Mouse (Mus musculus): ENCODE results near the gene Timp3.

DNA sequence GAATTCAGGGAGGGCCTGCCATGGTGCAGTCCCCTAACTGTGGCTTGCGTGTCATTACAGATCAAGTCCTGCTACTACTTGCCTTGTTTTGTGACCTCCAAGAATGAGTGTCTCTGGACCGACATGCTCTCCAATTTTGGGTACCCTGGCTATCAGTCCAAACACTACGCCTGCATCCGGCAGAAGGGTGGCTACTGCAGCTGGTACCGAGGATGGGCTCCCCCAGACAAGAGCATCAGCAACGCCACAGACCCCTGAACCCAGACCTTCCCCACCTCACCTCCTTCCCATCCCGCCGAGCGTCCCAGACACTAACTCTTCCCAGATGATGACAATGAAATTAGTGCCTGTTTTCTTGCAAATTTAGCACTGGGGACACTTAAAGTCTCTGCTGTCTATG lies 45.5 kb downstream of the Timp3 start:
- TF ChIP-seq POLR2A (IDR thresholded peaks at IDR 0.05; ENCODE audit: borderline replicate concordance, low read depth, low read length), result no peak
- no peak for TF ChIP-seq CTCF (IDR thresholded peaks at IDR 0.05; ENCODE audit: low read depth, low read length)

Measured in bone marrow macrophage, adult 2 months (primary cell).